8 mouse cellular contexts compared by ENCODE assay signal in genomic region chr2:110362432-110363283, GRCm38 (mm10). TPM values are rescaled to one million over a fixed set of nuclear protein-coding genes. Genes with fewer than 3 reads are reported as not detected.
A peak's percentile ranks its signal among the peaks of the same experiment; 100 is the strongest.
DNase-seq lines count a peak whose midpoint lies in the region; ATAC-seq and TF ChIP-seq lines count a peak whose summit lies in the region.

TSS of gene Fibin (minus strand) at chr2:110363183.

- H3K9me3 ChIP-seq in heart, embryonic 12.5 days (replicated peaks) = no peaks in the 10 kb centered on the region
- H3K9me3 ChIP-seq in kidney, embryonic 15.5 days (replicated peaks) = no peaks in the 10 kb centered on the region
- H3K9me3 ChIP-seq in limb, embryonic 15.5 days = no peaks in the 10 kb centered on the region

- 0 out of 2 replicates have a peak, but pooled peaks have one; percentile 33 for ATAC-seq in heart, embryonic 12.5 days (ENCODE audit: insufficient number of reproducible peaks, low FRiP score)
- peak; percentile 93 for ATAC-seq in kidney, embryonic 15.5 days (replicated peaks; ENCODE audit: low FRiP score)
- peak; percentile 86 for ATAC-seq in limb, embryonic 15.5 days (ENCODE audit: insufficient number of reproducible peaks, low FRiP score, low TSS enrichment, low read depth)
- peak; percentile 40; the same call in 1 of the 2 replicates for ATAC-seq in monocyte, adult 5-6 weeks (replicated peaks; ENCODE audit: insufficient number of reproducible peaks, low FRiP score, low TSS enrichment, poor library complexity, severe bottlenecking)

- peak; percentile 29 to 30 for DNase-seq in adrenal gland, postnatal 36 days
- peak; percentile 65 for DNase-seq in fibroblast of lung, adult 2 months (ENCODE audit: low read depth)
- peak; percentile 58 for DNase-seq in testis, postnatal 10 days (ENCODE audit: low spot score)
- no peak for DNase-seq in thymus, adult 2 months

- 2% methylated on average over 33 of the region's 33 CpGs for WGBS in heart, embryonic 12.5 days
- 1% methylated on average over 33 of the region's 33 CpGs for WGBS in kidney, embryonic 15.5 days
- 2% methylated on average over 33 of the region's 33 CpGs for WGBS in limb, embryonic 15.5 days
- WGBS in thymus, adult 2 months = 11% methylated on average over 33 of the region's 33 CpGs

- H3K27ac ChIP-seq in heart, embryonic 12.5 days (ENCODE audit: poor library complexity, severe bottlenecking) = no peak within 1 kb of the TSS
- H3K27ac ChIP-seq in kidney, embryonic 15.5 days = peak within 1 kb of the TSS; percentile 66
- H3K27ac ChIP-seq in limb, embryonic 15.5 days = peak within 1 kb of the TSS; percentile 91
- no peak within 1 kb of the TSS for H3K27ac ChIP-seq in thymus, adult 2 months (ENCODE audit: control insufficient read depth, insufficient read depth, low read length)

- H3K4me1 ChIP-seq in heart, embryonic 12.5 days (replicated peaks) = peaks cover 5% of the 10 kb centered on the region; the same call in 1 of the 2 replicates
- peaks cover 3% of the 10 kb centered on the region; the same call in 1 of the 2 replicates for H3K4me1 ChIP-seq in kidney, embryonic 15.5 days
- peaks cover 5% of the 10 kb centered on the region; the same call in 1 of the 2 replicates for H3K4me1 ChIP-seq in limb, embryonic 15.5 days
- no peaks in the 10 kb centered on the region for H3K4me1 ChIP-seq in thymus, adult 2 months (replicated peaks; ENCODE audit: control insufficient read depth, insufficient read depth, low read length)

- H3K4me2 ChIP-seq in heart, embryonic 12.5 days = peak within 1 kb of the TSS; percentile 86
- H3K4me2 ChIP-seq in kidney, embryonic 15.5 days = peak within 1 kb of the TSS; percentile 87
- H3K4me2 ChIP-seq in limb, embryonic 15.5 days = peak within 1 kb of the TSS; percentile 60

- TF ChIP-seq CTCF in thymus, adult 2 months (IDR thresholded peaks at IDR 0.05; ENCODE audit: borderline replicate concordance, control insufficient read depth, extremely low read depth, insufficient read depth, low read length, poor library complexity) = no peak

- H3K4me3 ChIP-seq in heart, embryonic 12.5 days = peak within 1 kb of the TSS; percentile 55
- H3K4me3 ChIP-seq in kidney, embryonic 15.5 days (replicated peaks) = peak within 1 kb of the TSS; percentile 51
- H3K4me3 ChIP-seq in limb, embryonic 15.5 days = peak within 1 kb of the TSS; percentile 55
- no peak within 1 kb of the TSS for H3K4me3 ChIP-seq in thymus, adult 2 months (ENCODE audit: control insufficient read depth, insufficient read depth, low read length)

- no peak for TF ChIP-seq POLR2A in thymus, adult 2 months (IDR thresholded peaks at IDR 0.05; ENCODE audit: control insufficient read depth, extremely low read depth, insufficient read depth, low read length, poor library complexity)

- H3K36me3 ChIP-seq in heart, embryonic 12.5 days = no peaks in the 10 kb centered on the region
- no peaks in the 10 kb centered on the region for H3K36me3 ChIP-seq in kidney, embryonic 15.5 days
- H3K36me3 ChIP-seq in limb, embryonic 15.5 days = no peaks in the 10 kb centered on the region
- H3K36me3 ChIP-seq in thymus, adult 2 months (ENCODE audit: control insufficient read depth, insufficient read depth, low read length) = no peaks in the 10 kb centered on the region

- peak within 1 kb of the TSS; percentile 65 for H3K9ac ChIP-seq in heart, embryonic 12.5 days
- peak within 1 kb of the TSS; percentile 42 for H3K9ac ChIP-seq in kidney, embryonic 15.5 days
- peak within 1 kb of the TSS; percentile 55 for H3K9ac ChIP-seq in limb, embryonic 15.5 days

- H3K27me3 ChIP-seq in heart, embryonic 12.5 days (replicated peaks) = no peaks in the 10 kb centered on the region; the same call in 1 of the 2 replicates
- 0 out of 2 replicates have a peak, but pooled peaks cover 3% of the 10 kb centered on the region for H3K27me3 ChIP-seq in kidney, embryonic 15.5 days
- H3K27me3 ChIP-seq in limb, embryonic 15.5 days = no peaks in the 10 kb centered on the region
- no peaks in the 10 kb centered on the region for H3K27me3 ChIP-seq in thymus, adult 2 months (ENCODE audit: control insufficient read depth, insufficient read depth, low read length)

RNA-seq across cellular contexts. Expression of gene Fibin, which starts in this region (rescaled TPM):
- 1 to 10 TPM; 6.2 to 7.8 TPM for total RNA-seq in adrenal gland, postnatal 36 days (2021)
- 3.5 and 3.9 TPM in 2 replicates for polyA plus RNA-seq in heart, embryonic 12.5 days (2016; fragmentation: Nextera tagmentation; extraction: Ambion mirVana)
- 23.2 and 24.0 TPM in 2 replicates for polyA plus RNA-seq in kidney, embryonic 15.5 days (2015; fragmentation: Nextera tagmentation; extraction: Ambion mirVana)
- polyA plus RNA-seq in limb, embryonic 15.5 days (2015; fragmentation: Nextera tagmentation; extraction: Ambion mirVana) = 119 and 120 TPM in 2 replicates
- not detected in 3 replicates for total RNA-seq in monocyte, adult 5-6 weeks (2017)
- polyA plus RNA-seq in thymus, adult 2 months (2012; rRNA removed) = 0.82 and 0.87 TPM in 2 replicates

Comparison
In these comparisons a context has a peak if more than half of its experiments do, and no peak if none do; other contexts are left out.
1. Peak in ATAC-seq in monocyte, adult 5-6 weeks; RNA of the gene not detected or under 1 TPM.
2. ATAC-seq: peak in every context shown above with its lines; median percentile 93 in kidney, embryonic 15.5 days; 86 in limb, embryonic 15.5 days; 40 in monocyte, adult 5-6 weeks; 33 in heart, embryonic 12.5 days.
3. H3K27ac ChIP-seq: peak in kidney, embryonic 15.5 days (single experiment) and limb, embryonic 15.5 days (single experiment); none in heart, embryonic 12.5 days (single experiment) and thymus, adult 2 months (single experiment).
4. Peak in every context shown above with its lines, with median percentiles within 50 percentile points of each other: H3K4me2 ChIP-seq and H3K9ac ChIP-seq.